Mouse (Mus musculus): Measurements from ENCODE around the gene Gm49373. TPM values are rescaled to one million over a fixed set of nuclear protein-coding genes. Genes with fewer than 3 reads are reported as not detected.

Gene Gm49373
- polyA plus RNA-seq (2014; fragmentation: Nextera tagmentation; extraction: Ambion mirVana) = 0.36 and 0.58 TPM in 2 replicates

- Histone ChIP-seq H3K9ac (replicated peaks; ENCODE audit: low read length) (peak within 1 kb of the TSS; percentile 92), H3K27ac (replicated peaks; ENCODE audit: low read depth, low read length) (0 out of 2 replicates have a peak within 1 kb of the TSS, but pooled peaks have one; percentile 7), H3K36me3 (replicated peaks; ENCODE audit: control insufficient read depth, insufficient read depth, low read depth, low read length) (peaks cover 10% of the 10 kb centered on the region), H3K4me1 (ENCODE audit: control insufficient read depth, insufficient read depth, low read length) (no peaks in the 10 kb centered on the region), H3K4me3 (ENCODE audit: low read depth, low read length) (peak within 1 kb of the TSS; percentile 84), H3K4me2 (ENCODE audit: low read depth, low read length) (peak within 1 kb of the TSS; percentile 89), H3K27me3 (ENCODE audit: control insufficient read depth, insufficient read depth, low read length) (no peaks in the 10 kb centered on the region), H3K9me3 (replicated peaks; ENCODE audit: control insufficient read depth, low read length) (no peaks in the 10 kb centered on the region)
- DNase-seq (ENCODE audit: low spot score) (peak; percentile 92), ATAC-seq (replicated peaks; ENCODE audit: insufficient number of reproducible peaks, low FRiP score, low TSS enrichment, low read depth) (peak; percentile 90)
- WGBS = 2% methylated on average over 58 of the region's 58 CpGs
Observed at GRCm38 (mm10) chr9:21073044-21073840, at the start of gene Gm49373, which contains the start of gene Fdx1l. Gene Gm49373 (minus strand): TSS chr9:21073096. Gene Fdx1l (minus strand): TSS chr9:21073614.

GRCm38 (mm10) chr9:21121483-21121882 is 48.6 kb upstream of the Gm49373 start:
- H3K36me3 ChIP-seq (replicated peaks; ENCODE audit: control insufficient read depth, insufficient read depth, low read depth, low read length) = no peaks in the 10 kb centered on the region; the same call in 1 of the 2 replicates
- 83% methylated on average over 16 of the region's 16 CpGs for WGBS
- H3K9me3 ChIP-seq (replicated peaks; ENCODE audit: control insufficient read depth, low read length) = no peaks in the 10 kb centered on the region
- no peak overlapping the region for H3K27ac ChIP-seq (replicated peaks; ENCODE audit: low read depth, low read length)
- DNase-seq (ENCODE audit: low spot score) (no peak), ATAC-seq (replicated peaks; ENCODE audit: insufficient number of reproducible peaks, low FRiP score, low TSS enrichment, low read depth) (no peak)
- no peak overlapping the region for H3K4me3 ChIP-seq (ENCODE audit: low read depth, low read length)
- no peak overlapping the region for H3K9ac ChIP-seq (replicated peaks; ENCODE audit: low read length)
- no peak overlapping the region for H3K4me2 ChIP-seq (ENCODE audit: low read depth, low read length)
- H3K4me1 ChIP-seq (ENCODE audit: control insufficient read depth, insufficient read depth, low read length) = no peaks in the 10 kb centered on the region
- H3K27me3 ChIP-seq (ENCODE audit: control insufficient read depth, insufficient read depth, low read length) = no peaks in the 10 kb centered on the region

DNA sequence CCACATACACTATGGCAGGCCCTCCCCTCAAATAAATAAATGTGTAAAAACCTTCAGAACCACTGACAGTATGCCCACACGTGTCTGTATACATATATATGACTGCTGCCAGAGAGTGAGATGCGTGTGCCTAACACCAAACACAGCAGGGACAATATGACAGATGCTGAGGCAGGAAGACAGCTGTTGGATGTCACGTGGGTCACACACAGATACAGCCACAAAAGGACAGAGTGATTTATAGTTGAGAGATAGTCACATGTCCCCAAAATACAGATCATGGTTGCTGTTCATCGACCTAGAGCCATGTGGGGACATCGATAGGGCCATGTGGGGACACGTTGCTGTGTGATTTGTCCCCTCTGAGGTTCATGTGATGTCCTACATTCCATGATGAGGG is 44.2 kb upstream of the Gm49373 start:
- Histone ChIP-seq H3K9me3 (replicated peaks; ENCODE audit: control insufficient read depth, low read length) (no peaks in the 10 kb centered on the region), H3K4me2 (ENCODE audit: low read depth, low read length) (no peak overlapping the region), H3K27me3 (ENCODE audit: control insufficient read depth, insufficient read depth, low read length) (no peaks in the 10 kb centered on the region), H3K36me3 (replicated peaks; ENCODE audit: control insufficient read depth, insufficient read depth, low read depth, low read length) (no peaks in the 10 kb centered on the region), H3K4me1 (ENCODE audit: control insufficient read depth, insufficient read depth, low read length) (no peaks in the 10 kb centered on the region), H3K4me3 (ENCODE audit: low read depth, low read length) (no peak overlapping the region), H3K27ac (replicated peaks; ENCODE audit: low read depth, low read length) (no peak overlapping the region), H3K9ac (replicated peaks; ENCODE audit: low read length) (no peak overlapping the region)
- DNase-seq (ENCODE audit: low spot score) (no peak), ATAC-seq (replicated peaks; ENCODE audit: insufficient number of reproducible peaks, low FRiP score, low TSS enrichment, low read depth) (no peak)
- 80% methylated on average over 6 of the region's 6 CpGs for WGBS

- ATAC-seq (replicated peaks; ENCODE audit: insufficient number of reproducible peaks, low FRiP score, low TSS enrichment, low read depth) = no peak
Observed at GRCm38 (mm10) chr9:21115105-21115504, 42.2 kb upstream of the Gm49373 start.

DNA sequence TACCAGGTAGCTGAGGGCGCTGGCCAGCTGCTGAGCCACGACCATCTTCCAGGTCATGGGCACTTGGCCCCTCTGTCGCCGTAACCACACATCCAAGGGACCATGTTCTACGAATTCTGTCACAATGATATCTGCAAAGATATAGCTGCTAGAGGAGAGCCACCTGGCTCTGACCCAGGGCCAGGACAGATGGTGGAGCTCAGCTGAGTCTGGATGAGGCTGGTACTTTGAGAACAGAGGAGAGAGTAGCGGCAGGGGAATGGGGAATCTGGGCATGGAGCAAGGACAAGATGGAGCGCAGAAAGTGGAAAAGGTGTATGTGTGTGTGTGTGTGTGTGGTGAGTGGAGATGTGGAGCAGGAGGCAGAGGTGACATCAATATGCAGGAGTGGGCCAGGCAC is 41.3 kb upstream of the Gm49373 start:
- ATAC-seq (replicated peaks; ENCODE audit: insufficient number of reproducible peaks, low FRiP score, low TSS enrichment, low read depth) (no peak), DNase-seq (ENCODE audit: low spot score) (no peak)
- no peaks in the 10 kb centered on the region for H3K27me3 ChIP-seq (ENCODE audit: control insufficient read depth, insufficient read depth, low read length)
- H3K9me3 ChIP-seq (replicated peaks; ENCODE audit: control insufficient read depth, low read length) = no peaks in the 10 kb centered on the region
- H3K4me3 ChIP-seq (ENCODE audit: low read depth, low read length) = no peak overlapping the region
- no peak overlapping the region for H3K9ac ChIP-seq (replicated peaks; ENCODE audit: low read length)
- H3K36me3 ChIP-seq (replicated peaks; ENCODE audit: control insufficient read depth, insufficient read depth, low read depth, low read length) = no peaks in the 10 kb centered on the region
- H3K4me2 ChIP-seq (ENCODE audit: low read depth, low read length) = no peak overlapping the region
- H3K27ac ChIP-seq (replicated peaks; ENCODE audit: low read depth, low read length) = no peak overlapping the region
- WGBS = 83% methylated on average over 7 of the region's 7 CpGs
- no peaks in the 10 kb centered on the region for H3K4me1 ChIP-seq (ENCODE audit: control insufficient read depth, insufficient read depth, low read length)

More at GRCm38 (mm10) chr9:21115105-21115504, 42.2 kb upstream of the Gm49373 start:
- Histone ChIP-seq H3K4me2 (ENCODE audit: low read depth, low read length) (no peak overlapping the region), H3K9me3 (replicated peaks; ENCODE audit: control insufficient read depth, low read length) (no peaks in the 10 kb centered on the region), H3K4me1 (ENCODE audit: control insufficient read depth, insufficient read depth, low read length) (no peaks in the 10 kb centered on the region), H3K4me3 (ENCODE audit: low read depth, low read length) (no peak overlapping the region), H3K9ac (replicated peaks; ENCODE audit: low read length) (no peak overlapping the region), H3K36me3 (replicated peaks; ENCODE audit: control insufficient read depth, insufficient read depth, low read depth, low read length) (no peaks in the 10 kb centered on the region), H3K27me3 (ENCODE audit: control insufficient read depth, insufficient read depth, low read length) (no peaks in the 10 kb centered on the region), H3K27ac (replicated peaks; ENCODE audit: low read depth, low read length) (no peak overlapping the region)
- WGBS = 89% methylated on average over 8 of the region's 8 CpGs
- DNase-seq (ENCODE audit: low spot score) = no peak

GRCm38 (mm10) chr9:21113751-21114150 is 40.9 kb upstream of the Gm49373 start:
- Histone ChIP-seq H3K4me3 (ENCODE audit: low read depth, low read length) (no peak overlapping the region), H3K4me2 (ENCODE audit: low read depth, low read length) (no peak overlapping the region), H3K4me1 (ENCODE audit: control insufficient read depth, insufficient read depth, low read length) (no peaks in the 10 kb centered on the region), H3K36me3 (replicated peaks; ENCODE audit: control insufficient read depth, insufficient read depth, low read depth, low read length) (no peaks in the 10 kb centered on the region), H3K9ac (replicated peaks; ENCODE audit: low read length) (no peak overlapping the region), H3K27me3 (ENCODE audit: control insufficient read depth, insufficient read depth, low read length) (no peaks in the 10 kb centered on the region), H3K9me3 (replicated peaks; ENCODE audit: control insufficient read depth, low read length) (no peaks in the 10 kb centered on the region), H3K27ac (replicated peaks; ENCODE audit: low read depth, low read length) (no peak overlapping the region)
- 93% methylated on average over 6 of the region's 6 CpGs for WGBS
- DNase-seq (ENCODE audit: low spot score) (no peak), ATAC-seq (replicated peaks; ENCODE audit: insufficient number of reproducible peaks, low FRiP score, low TSS enrichment, low read depth) (no peak)

GRCm38 (mm10) chr9:21107607-21108237 is 34.8 kb upstream of the Gm49373 start:
- no peaks in the 10 kb centered on the region for H3K27me3 ChIP-seq (ENCODE audit: control insufficient read depth, insufficient read depth, low read length)
- no peaks in the 10 kb centered on the region for H3K4me1 ChIP-seq (ENCODE audit: control insufficient read depth, insufficient read depth, low read length)
- WGBS = 43% methylated on average over 23 of the region's 23 CpGs
- no peak overlapping the region for H3K9ac ChIP-seq (replicated peaks; ENCODE audit: low read length)
- no peak overlapping the region for H3K4me2 ChIP-seq (ENCODE audit: low read depth, low read length)
- ATAC-seq (replicated peaks; ENCODE audit: insufficient number of reproducible peaks, low FRiP score, low TSS enrichment, low read depth) (no peak), DNase-seq (ENCODE audit: low spot score) (no peak)
- no peaks in the 10 kb centered on the region for H3K36me3 ChIP-seq (replicated peaks; ENCODE audit: control insufficient read depth, insufficient read depth, low read depth, low read length)
- H3K4me3 ChIP-seq (ENCODE audit: low read depth, low read length) = no peak overlapping the region
- H3K27ac ChIP-seq (replicated peaks; ENCODE audit: low read depth, low read length) = no peak overlapping the region
- H3K9me3 ChIP-seq (replicated peaks; ENCODE audit: control insufficient read depth, low read length) = no peaks in the 10 kb centered on the region
